Mouse (Mus musculus) thymus, postnatal 36 days (tissue): Measurements from ENCODE around the gene Ppp1r11.
A peak's percentile ranks its signal among the peaks of the same experiment; 100 is the strongest.

Source experiments
- DNase-seq, 2 experiments: peaks; one replicate each; pipeline ENCODE4 v3.0.0; 2022; ENCODE audit warnings: mixed read lengths in 2 of 2

Gene Ppp1r11

GRCm38 (mm10) chr17:36958884-36959283, 7.3 kb upstream of the Ppp1r11 start:
- peak in 1 of 2 experiments; percentile 9 for DNase-seq

GRCm38 (mm10) chr17:36957999-36958743, 6.6 kb upstream of the Ppp1r11 start, which contains the start of the genes Znrd1 and Znrd1as:
Gene Znrd1, minus strand, starts transcription at chr17:36958559.
Gene Znrd1as, plus strand, starts transcription at chr17:36958592.
- peak; percentile 85 to 88 for DNase-seq

- DNase-seq = no peak
These were observed 1.5 kb upstream of the Ppp1r11 start for GRCm38 (mm10) chr17:36953062-36953461.

DNA sequence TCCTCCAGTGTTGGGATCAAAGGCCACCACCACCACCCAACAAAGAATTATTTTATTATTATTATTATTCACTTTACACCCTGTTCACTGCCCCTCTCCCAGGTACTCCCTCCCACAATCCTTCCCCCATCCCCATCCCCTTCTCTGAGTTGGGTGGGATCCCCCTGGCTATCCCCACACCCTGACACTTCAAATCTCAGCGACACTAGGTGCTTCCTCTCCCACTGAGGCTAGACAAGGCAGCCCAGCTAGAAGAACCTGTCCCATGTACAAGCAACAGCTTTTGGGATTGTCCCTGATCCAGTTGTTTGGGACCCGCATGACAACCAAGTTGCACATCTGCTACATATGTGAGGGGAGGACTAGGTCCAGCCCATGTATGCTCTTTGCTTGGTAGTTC, 1.1 kb upstream of the Ppp1r11 start:
- DNase-seq = peak in 1 of 2 experiments; percentile 7

DNA sequence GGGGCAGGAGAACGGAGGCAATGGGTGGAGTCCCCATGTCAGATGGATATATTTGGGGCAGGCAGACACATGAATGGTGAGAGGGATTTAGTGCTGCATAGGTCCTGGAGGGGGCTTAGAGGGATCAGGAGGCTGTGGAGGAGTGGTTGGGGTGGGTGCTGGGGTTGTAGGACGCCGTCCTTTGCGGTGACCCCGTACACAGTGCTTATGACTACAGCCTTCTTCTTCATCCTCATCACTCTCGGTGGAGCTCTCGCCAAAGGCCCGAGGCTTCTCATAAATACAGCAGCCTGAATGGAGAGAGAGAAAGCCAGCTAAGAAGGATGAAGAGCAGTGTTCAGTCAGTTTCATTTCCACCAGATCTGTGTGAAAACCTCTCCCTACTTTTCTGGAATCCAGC, 2.3 kb downstream of the Ppp1r11 start:
- no peak for DNase-seq

GRCm38 (mm10) chr17:36948286-36948685, 3.3 kb downstream of the Ppp1r11 start:
- DNase-seq = no peak

GRCm38 (mm10) chr17:36947051-36947819, 4.3 kb downstream of the Ppp1r11 start:
- DNase-seq = peak; percentile 31 to 43

- peak; percentile 55 to 76 for DNase-seq
These were observed 7.3 kb downstream of the Ppp1r11 start for GRCm38 (mm10) chr17:36944121-36944775.

DNA sequence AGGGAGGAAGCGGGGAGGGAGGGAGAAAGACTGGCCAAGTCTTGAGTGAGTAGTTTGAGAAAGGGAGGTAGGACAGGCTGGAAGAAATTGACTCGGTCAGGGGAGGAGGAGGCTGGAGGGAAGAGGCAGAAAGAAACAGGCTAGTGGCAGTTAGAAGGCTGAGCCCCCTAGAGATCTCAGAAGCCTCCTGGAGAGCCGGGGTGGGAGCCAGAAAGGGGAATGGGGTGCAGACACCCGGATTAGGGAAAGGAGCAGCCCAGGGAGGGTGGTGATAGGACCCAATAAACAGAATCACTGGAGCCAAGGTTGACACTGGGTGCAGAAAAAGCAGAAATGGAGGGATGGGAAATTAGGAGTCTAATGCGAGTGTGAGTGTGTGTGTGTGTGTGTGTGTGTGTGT, 7.8 kb downstream of the Ppp1r11 start:
- DNase-seq = no peak

- DNase-seq = peak; percentile 31 to 44
These were observed 8.6 kb downstream of the Ppp1r11 start, which contains the start of gene Rnf39 for GRCm38 (mm10) chr17:36942791-36943471. Gene Rnf39, plus strand, starts transcription at chr17:36942918.

DNA sequence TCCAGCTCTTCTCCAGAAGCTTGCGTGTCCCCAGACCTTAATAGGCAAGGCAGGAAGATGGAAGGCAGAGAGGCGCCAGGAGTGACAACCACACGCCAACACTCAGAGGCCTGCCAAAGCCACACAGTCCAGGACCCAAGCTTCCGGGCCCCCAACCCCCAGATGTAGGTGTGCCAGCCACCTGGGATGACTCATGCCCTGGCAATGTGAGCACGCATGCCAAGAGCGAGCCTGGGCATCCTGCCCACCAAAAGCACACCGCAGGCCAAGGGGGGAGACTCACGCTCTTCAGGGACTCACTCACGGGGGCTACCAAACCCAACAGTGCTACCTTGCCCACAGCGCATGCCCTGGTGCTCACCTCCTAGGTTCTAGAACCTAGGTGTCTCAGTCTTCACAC, 9.2 kb downstream of the Ppp1r11 start:
- DNase-seq = peak; percentile 34 to 61

- DNase-seq = no peak
These were observed 13.5 kb downstream of the Ppp1r11 start for GRCm38 (mm10) chr17:36938056-36938455.

DNA sequence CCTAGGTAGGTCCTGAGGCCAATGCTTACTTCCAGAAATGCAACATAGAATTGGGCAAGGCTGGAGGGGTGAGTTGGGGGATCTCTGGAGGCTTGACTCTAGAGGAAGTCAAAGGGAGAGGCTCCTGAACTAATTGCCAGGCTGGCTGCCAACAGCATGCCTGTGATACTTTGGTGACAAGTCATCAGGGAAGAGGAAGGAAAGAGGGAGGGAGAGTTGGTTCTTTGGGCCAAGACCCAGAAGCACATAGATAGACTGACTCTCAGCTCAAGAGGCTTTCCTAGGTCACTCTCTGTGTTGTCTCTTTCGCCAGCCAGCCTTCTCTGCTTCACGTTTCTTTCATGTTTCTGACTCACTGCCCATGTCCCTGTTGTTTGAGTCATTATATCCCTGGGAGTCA, 19.7 kb downstream of the Ppp1r11 start:
- no peak for DNase-seq

GRCm38 (mm10) chr17:36931130-36931529, 20.4 kb downstream of the Ppp1r11 start:
- no peak for DNase-seq

- DNase-seq = no peak
These were observed 21.3 kb downstream of the Ppp1r11 start for GRCm38 (mm10) chr17:36930233-36930632.

DNA sequence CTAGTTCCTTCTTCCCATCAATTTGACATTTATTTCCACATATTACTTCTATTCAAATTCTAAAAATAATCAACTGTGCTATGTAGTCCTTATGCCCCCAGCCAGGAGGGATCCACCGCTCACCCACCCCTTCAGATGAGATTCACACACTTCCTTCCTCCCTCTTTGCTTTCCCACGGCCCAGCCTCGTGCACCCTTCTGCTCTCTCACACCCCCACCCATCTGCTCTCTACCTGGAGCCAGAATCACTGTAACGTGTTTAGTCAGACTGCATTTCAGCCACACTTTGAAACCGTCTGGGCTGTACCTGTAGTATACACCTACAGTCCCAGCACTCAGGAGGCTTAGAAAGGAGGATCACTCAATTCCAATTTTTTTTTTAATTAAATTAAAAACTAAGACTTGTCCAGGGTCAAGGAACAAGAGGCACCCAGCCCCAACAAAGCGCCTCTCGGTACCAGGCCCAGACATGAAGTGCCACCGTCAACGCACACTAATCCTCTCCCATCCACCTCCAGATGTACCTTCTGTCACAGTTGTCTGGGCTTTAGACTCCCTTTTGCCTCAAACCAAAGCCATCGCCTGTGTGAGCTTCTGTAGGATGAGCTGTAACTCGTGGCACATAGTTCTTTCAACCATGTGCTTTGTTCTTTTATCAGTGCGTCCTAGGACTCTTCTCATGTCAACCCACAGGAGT, 22.2 kb downstream of the Ppp1r11 start:
- DNase-seq = no peak

DNA sequence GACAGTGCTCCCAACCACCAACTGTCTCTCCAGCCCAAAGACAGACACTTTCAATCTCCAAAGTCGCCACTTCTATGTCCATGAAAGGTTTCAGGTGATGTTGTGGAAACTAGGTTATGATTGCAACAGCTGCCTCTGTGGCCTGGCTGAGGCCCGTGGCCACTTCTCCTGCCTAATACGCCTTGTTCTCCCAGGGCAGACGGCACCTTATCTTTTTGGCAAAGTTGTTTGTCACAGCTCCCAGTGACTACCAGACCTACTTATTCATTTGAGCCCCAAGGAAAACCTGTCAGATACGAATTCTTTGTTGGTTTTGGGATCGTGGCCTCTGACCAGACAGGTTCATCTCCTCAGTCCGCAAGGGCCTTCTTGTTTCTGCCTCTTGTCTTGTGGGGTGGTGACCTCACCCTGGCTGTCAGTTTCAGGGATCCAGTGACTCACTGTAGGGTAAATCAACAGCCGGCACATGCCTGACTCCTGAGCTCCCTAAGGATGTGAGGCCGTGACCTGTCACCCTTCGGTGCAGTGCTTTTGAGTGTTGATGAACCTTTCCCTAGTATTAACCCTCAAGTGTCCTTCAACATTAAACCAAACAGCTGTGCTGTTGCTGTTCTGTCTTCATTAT, 23.9 kb downstream of the Ppp1r11 start:
- no peak for DNase-seq

GRCm38 (mm10) chr17:36923491-36923890, 28.1 kb downstream of the Ppp1r11 start:
- no peak for DNase-seq

DNA sequence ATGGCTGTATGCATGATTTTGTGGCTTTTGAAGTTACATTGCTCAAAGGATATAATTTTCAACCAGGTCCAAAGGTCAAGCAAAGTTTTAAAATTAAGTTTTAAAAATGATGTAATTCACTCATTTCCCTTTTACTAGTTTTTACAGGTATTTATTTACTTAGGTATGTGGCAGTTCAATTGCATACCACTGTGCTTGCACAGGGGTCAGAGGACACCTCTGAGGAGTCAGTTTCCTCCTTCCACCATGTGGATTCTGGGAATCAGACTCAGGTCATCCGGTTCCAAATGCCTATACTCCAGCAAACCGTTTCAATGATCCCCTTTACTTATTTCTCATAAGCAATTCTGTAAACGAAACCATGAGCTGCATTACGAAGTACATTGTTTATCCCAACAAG, 28.8 kb downstream of the Ppp1r11 start:
- DNase-seq = no peak

DNA sequence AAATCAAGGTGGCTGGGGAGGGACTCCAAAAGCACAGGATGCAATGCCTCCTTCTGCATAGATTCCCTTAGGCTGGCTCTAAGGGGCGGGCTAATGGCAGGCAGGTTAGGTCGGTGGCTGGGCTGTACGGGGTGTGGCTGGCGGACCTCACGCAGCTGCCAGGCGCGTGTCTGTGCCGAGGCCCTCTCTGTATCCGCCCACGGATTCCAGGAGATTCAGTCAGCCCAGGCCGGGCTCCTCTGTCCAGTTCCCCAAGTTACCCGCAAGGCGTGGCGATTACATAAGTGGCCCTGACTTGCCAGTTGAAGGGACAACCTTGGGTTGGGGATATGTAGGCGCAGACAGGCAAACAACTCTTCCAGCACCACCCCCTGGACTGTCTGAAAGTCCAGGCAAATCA, 31.3 kb downstream of the Ppp1r11 start:
- DNase-seq = no peak

GRCm38 (mm10) chr17:36915076-36915475, 36.5 kb downstream of the Ppp1r11 start:
- peak; percentile 58 to 71 for DNase-seq

GRCm38 (mm10) chr17:36914108-36914507, 37.4 kb downstream of the Ppp1r11 start:
- peak; percentile 59 to 73 for DNase-seq
